2 mouse cellular contexts compared by ENCODE assay signal in the genomic region with DNA sequence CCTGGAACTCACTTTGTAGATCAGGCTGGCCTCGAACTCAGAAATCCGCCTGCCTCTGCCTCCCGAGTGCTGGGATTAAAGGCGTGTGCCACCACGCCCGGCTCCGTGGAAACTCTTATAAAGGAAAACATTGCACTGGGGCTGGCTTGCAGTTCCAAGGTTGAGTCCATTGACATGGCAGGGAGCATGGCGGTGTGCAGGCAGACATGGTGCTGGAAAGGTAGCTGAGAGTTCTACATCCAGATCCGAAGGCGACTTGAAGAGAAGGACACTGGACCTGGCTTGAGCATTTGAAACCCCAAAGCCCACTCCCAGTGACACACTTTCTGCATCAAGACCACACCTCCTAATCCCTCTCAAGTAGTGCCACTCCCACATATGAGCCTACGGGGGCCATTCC. TPM values are rescaled to one million over a fixed set of nuclear protein-coding genes. Genes with fewer than 3 reads are reported as not detected.
"Had no signal": no experiment of that assay in that cellular context is flagged by ENCODE, and none has a peak within 500 bp of the region (broad histone marks: within the 10 kb centered on the region; RNA-seq: fewer than 3 reads in every experiment).

No protein-coding gene starts in this region.

RNA-seq across cellular contexts. Expression of a gene that starts 26.9 kb away (rescaled TPM):
- total RNA-seq: megakaryocyte, adult 5-6 weeks; monocyte, adult 5-6 weeks had no signal
